Mouse (Mus musculus) hindbrain, embryonic 14.5 days (tissue): ENCODE results near the gene Fgl2. TPM values are rescaled to one million over a fixed set of nuclear protein-coding genes. Genes with fewer than 3 reads are reported as not detected.
"Not testable (repeated sequence)": the region's sequence is repeated elsewhere in the genome, so short reads cannot be mapped to it uniquely, and the experiment has no call there.

Source experiments
- ATAC-seq: fragments of 200-750 bp; cut with Nextera tagmentation; 2 replicates; pipeline ENCODE4 v1.8.0; 2017; ENCODE audit warnings: moderate number of reproducible peaks, mild to moderate bottlenecking, moderate TSS enrichment, moderate library complexity; ENCODE audit not compliant: low FRiP score
- DNase-seq: peaks from one replicate; pipeline ENCODE4 v3.0.0-alpha.2; 2015; ENCODE audit warnings: low spot score
- H3K27ac ChIP-seq: fragments of 300-500 bp; sonication (generic); 2 replicates; pipeline ENCODE4 v1.5.1; 2014; ENCODE audit warnings: mild to moderate bottlenecking, moderate library complexity
- H3K27me3 ChIP-seq: fragments of 300-500 bp; sonication (generic); 2 replicates; pipeline ENCODE4 v1.6.1; 2014; ENCODE audit warnings: mild to moderate bottlenecking, low read length, mixed read lengths; ENCODE audit not compliant: control insufficient read depth, insufficient read depth
- H3K36me3 ChIP-seq: fragments of 300-500 bp; sonication (generic); replicated peaks from 2 replicates; pipeline ENCODE4 v1.6.1; 2014; ENCODE audit not compliant: control insufficient read depth, insufficient read depth
- H3K4me1 ChIP-seq: fragments of 300-500 bp; sonication (generic); replicated peaks from 2 replicates; pipeline ENCODE4 v1.6.1; 2014; ENCODE audit warnings: antibody characterized with exemption, low read length, mixed read lengths; ENCODE audit not compliant: control insufficient read depth, insufficient read depth
- H3K4me2 ChIP-seq: fragments of 300-500 bp; sonication (generic); replicated peaks from 2 replicates; pipeline ENCODE4 v1.6.1; 2014; ENCODE audit warnings: mild to moderate bottlenecking, moderate library complexity
- H3K4me3 ChIP-seq: fragments of 300-500 bp; sonication (generic); replicated peaks from 2 replicates; pipeline ENCODE4 v1.5.1; 2014; ENCODE audit warnings: mild to moderate bottlenecking, low read length
- H3K9ac ChIP-seq: fragments of 300-500 bp; sonication (generic); 2 replicates; pipeline ENCODE4 v1.6.1; 2014
- H3K9me3 ChIP-seq: fragments of 300-500 bp; sonication (generic); 2 replicates; pipeline ENCODE4 v1.6.1; 2016; ENCODE audit warnings: low read length; ENCODE audit not compliant: control insufficient read depth
- WGBS: fragments of 180-500 bp; shearing (Covaris S2); extraction: QIAGEN DNeasy Blood & Tissue Kit; methylation state at CpG from one replicate; pipeline ENCODE4 v1.1.7; 2014; 5-methylcytosine and 5-hydroxymethylcytosine counted together
- polyA plus RNA-seq: library from polyadenylated mRNA; unstranded; fragments of >200 nt; fragmentation: Nextera tagmentation; extraction: Ambion mirVana; gene quantifications from 2 replicates; pipeline ENCODE4 v1.2.1, GENCODE M21; 2014

Fgl2 gene
- 5.7 and 6.2 TPM in 2 replicates for polyA plus RNA-seq

DNA sequence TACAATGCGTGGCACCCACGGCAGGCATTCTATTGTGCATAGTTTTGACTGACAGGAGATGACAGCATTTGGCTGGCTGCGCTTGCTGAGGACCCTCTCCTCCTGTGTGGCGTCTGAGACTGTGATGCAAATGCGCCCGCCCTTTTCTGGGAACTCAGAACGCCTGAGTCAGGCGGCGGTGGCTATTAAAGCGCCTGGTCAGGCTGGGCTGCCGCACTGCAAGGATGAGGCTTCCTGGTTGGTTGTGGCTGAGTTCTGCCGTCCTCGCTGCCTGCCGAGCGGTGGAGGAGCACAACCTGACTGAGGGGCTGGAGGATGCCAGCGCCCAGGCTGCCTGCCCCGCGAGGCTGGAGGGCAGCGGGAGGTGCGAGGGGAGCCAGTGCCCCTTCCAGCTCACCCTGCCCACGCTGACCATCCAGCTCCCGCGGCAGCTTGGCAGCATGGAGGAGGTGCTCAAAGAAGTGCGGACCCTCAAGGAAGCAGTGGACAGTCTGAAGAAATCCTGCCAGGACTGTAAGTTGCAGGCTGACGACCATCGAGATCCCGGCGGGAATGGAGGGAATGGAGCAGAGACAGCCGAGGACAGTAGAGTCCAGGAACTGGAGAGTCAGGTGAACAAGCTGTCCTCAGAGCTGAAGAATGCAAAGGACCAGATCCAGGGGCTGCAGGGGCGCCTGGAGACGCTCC, at the start of gene Fgl2:
TSS of gene Fgl2 (plus strand) at position 150 of the 687 bp plus-strand sequence.
- Histone ChIP-seq H3K9ac (peak within 1 kb of the TSS; percentile 80), H3K27ac (peak within 1 kb of the TSS; percentile 6; the same call in 1 of the 2 replicates), H3K9me3 (no peaks in the 10 kb centered on the region), H3K4me1 (no peaks in the 10 kb centered on the region), H3K36me3 (no peaks in the 10 kb centered on the region), H3K4me2 (peak within 1 kb of the TSS; percentile 95), H3K4me3 (peak within 1 kb of the TSS; percentile 51), H3K27me3 (no peaks in the 10 kb centered on the region)
- DNase-seq: peak; percentile 73
- ATAC-seq: peak; percentile 93
- WGBS: 4% methylated on average over 31 of the region's 31 CpGs

DNA sequence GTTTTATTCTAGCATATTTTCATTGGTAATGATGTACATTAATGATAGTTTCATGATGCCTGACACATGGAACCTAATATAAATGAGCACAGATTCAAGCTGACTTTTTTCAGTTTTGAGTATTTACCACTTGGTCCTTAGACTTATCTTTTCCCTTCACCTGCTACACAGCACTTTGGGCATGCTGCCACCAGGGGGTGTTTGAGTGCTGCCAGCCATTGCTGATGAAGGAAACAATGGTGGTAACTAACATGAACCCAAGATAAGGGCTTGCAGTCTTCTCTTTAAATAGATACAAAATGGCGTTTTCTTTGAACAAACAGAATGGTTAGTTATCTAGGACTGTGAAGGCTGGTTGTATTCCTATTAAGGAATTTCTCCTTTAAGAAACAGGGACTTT, 45.9 kb upstream of the Fgl2 start:
- no peaks in the 10 kb centered on the region for H3K27me3 ChIP-seq
- H3K9ac ChIP-seq: no peak overlapping the region
- no peaks in the 10 kb centered on the region for H3K9me3 ChIP-seq
- H3K27ac ChIP-seq: no peak overlapping the region
- ATAC-seq (no peak), DNase-seq (peak; percentile 65)
- no peak overlapping the region for H3K4me3 ChIP-seq
- no peak overlapping the region for H3K4me2 ChIP-seq
- H3K36me3 ChIP-seq: no peaks in the 10 kb centered on the region
- 24% methylated on average over 1 of the region's 1 CpGs for WGBS
- H3K4me1 ChIP-seq: no peaks in the 10 kb centered on the region

DNA sequence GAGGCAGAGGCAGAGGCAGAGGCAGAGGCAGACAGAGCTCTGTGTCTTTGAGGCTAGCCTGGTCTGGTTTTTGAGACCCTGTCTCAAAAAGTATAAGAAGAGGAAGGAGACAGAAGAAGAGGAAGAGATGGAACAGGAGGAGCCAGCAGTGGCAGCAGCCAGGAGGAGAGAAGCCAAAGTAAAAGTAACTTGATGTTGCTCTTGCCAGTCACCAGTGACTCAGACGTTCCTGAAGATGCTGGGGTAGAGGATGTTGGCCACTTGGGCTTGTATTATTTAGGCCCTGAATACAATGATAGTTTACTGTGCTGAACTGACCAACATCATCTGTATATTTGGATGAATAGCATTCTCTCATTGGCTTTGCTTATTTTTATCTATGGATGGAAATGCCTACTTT, 43.9 kb upstream of the Fgl2 start:
- WGBS: 86% methylated on average over 1 of the region's 1 CpGs
- H3K27ac ChIP-seq: no peak overlapping the region

DNA sequence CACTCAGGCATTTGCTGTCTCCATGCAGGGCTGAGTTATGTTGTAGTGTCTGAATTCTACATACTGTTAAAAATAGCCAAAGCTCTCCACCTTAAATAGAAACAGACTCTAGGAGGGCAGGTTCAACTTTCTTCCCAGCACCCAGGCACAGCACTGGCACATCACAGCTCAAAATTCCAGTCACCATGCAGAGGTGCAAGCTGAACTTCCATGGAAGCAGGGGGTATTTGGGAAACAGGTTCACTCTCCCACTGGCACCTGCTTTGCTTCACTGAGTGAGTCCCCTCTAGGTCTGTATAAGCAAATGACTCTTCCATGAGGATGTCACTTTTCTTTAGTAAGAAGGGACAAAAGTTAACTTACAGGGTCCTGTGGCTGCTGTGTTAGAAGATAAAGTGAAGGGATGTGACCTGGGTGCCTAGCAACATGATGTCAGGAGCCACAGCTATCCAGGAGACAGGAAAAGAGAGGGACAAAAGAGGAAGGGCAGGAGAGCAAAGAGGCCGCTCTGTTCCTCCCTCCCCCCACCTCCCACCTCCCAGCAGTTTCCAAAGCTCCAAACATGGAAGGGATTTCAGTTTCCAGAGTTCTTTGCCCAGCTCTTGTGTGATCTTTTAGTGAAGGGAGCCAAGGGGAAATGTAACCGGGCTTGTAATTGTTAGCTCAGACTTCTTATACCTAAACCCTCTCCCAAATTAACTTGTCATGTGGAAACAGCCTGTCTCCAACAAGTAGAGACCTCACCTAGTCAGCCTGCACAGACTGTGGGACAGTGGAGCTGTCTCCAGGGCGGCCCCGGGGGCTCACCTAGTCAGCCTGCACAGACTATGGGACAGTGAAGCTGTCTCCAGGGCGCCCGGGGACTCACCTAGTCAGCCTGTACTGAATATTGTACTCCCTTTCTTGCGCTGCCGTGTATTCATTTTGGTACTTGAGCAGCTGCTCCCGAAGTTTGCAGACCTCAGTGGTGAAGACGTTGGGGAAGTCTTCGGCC, 42.5 kb upstream of the Fgl2 start:
- no peak for ATAC-seq
- H3K27me3 ChIP-seq: no peaks in the 10 kb centered on the region
- H3K9me3 ChIP-seq: no peaks in the 10 kb centered on the region
- no peak overlapping the region for H3K9ac ChIP-seq
- H3K4me3 ChIP-seq: no peak overlapping the region
- H3K4me2 ChIP-seq: no peak overlapping the region
- no peak for DNase-seq
- H3K4me1 ChIP-seq: no peaks in the 10 kb centered on the region
- H3K36me3 ChIP-seq: no peaks in the 10 kb centered on the region
- no peak overlapping the region for H3K27ac ChIP-seq
- 41% methylated on average over 11 of the region's 11 CpGs for WGBS

More for the DNA sequence above, 43.9 kb upstream of the Fgl2 start:
- Histone ChIP-seq H3K4me2 (no peak overlapping the region), H3K27me3 (no peaks in the 10 kb centered on the region), H3K36me3 (no peaks in the 10 kb centered on the region), H3K4me3 (no peak overlapping the region), H3K9ac (no peak overlapping the region), H3K9me3 (no peaks in the 10 kb centered on the region), H3K4me1 (no peaks in the 10 kb centered on the region)
- ATAC-seq (no peak), DNase-seq (no peak)

DNA sequence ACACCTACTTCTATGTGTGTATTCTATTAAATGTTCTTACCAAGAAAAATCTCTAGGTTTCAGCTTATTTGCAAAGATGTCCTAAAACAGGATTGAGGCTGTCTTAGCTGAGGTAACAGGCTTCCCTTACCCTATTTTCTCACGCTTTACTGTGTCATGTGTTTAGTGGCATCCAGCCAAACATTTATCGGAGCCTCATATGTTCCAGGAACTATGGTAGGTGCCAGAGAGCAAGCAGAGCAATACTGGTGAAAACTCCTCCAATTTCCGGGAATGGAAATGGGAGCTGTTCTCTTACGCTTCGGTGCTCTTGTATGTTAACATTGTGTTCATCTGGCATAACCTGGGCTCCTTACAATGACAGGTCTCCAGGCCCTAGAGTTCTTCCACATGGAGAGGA, 40.8 kb upstream of the Fgl2 start:
- Histone ChIP-seq H3K27me3 (no peaks in the 10 kb centered on the region), H3K4me2 (no peak overlapping the region), H3K4me1 (no peaks in the 10 kb centered on the region), H3K27ac (no peak overlapping the region), H3K36me3 (no peaks in the 10 kb centered on the region), H3K9ac (no peak overlapping the region), H3K9me3 (no peaks in the 10 kb centered on the region), H3K4me3 (no peak overlapping the region)
- no peak for DNase-seq
- ATAC-seq: no peak
- 72% methylated on average over 5 of the region's 5 CpGs for WGBS

DNA sequence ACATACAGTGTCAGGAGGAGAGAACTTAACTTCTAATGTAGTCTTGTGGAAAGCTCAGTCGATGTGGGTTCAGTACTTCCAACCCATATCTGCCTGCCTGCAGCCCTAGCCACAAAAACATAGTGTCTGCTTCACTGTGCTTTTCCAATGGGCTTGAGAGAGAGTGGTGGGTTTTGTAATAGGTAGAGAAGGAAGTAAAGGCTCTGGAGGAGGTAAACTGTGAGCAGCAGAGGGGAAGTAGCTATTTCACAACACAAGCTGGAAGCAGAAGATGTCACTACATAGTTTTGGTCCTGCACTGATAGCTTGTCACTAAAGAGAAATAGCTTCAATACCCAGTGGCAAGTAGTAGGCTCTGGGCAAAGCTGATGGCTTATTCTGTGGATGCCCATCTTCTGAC, 40.3 kb upstream of the Fgl2 start:
- no peak overlapping the region for H3K27ac ChIP-seq
- H3K9me3 ChIP-seq: no peaks in the 10 kb centered on the region
- no peaks in the 10 kb centered on the region for H3K4me1 ChIP-seq
- ATAC-seq (no peak), DNase-seq (no peak)
- no peak overlapping the region for H3K4me2 ChIP-seq
- H3K27me3 ChIP-seq: no peaks in the 10 kb centered on the region
- no peaks in the 10 kb centered on the region for H3K36me3 ChIP-seq
- no peak overlapping the region for H3K4me3 ChIP-seq
- 91% methylated on average over 1 of the region's 1 CpGs for WGBS
- no peak overlapping the region for H3K9ac ChIP-seq

DNA sequence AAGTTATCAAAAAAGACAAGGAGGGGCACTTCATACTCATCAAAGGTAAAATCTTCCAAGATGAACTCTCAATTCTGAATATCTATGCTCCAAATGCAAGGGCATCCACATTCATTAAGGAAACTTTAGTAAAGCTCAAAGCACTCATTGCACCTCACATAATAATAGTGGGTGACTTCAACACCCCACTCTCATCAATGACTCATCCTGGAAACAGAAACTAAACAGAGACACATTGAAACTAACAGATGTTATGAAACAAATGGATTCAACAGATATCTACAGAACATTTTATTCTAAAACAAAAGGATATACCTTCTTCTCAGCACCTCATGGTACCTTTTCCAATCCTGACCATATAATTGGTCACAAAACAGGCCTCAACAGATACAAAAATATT, 30.2 kb upstream of the Fgl2 start:
- H3K27me3 ChIP-seq, H3K4me3 ChIP-seq, H3K4me1 ChIP-seq, H3K9ac ChIP-seq, H3K4me2 ChIP-seq, DNase-seq, H3K9me3 ChIP-seq, H3K36me3 ChIP-seq, H3K27ac ChIP-seq, ATAC-seq: not testable (repeated sequence)

GRCm38 (mm10) chr5:21348366-21348765, 24.1 kb upstream of the Fgl2 start:
- no peaks in the 10 kb centered on the region for H3K9me3 ChIP-seq
- ATAC-seq (no peak), DNase-seq (no peak)
- H3K9ac ChIP-seq: no peak overlapping the region
- H3K4me1 ChIP-seq: no peaks in the 10 kb centered on the region
- 91% methylated on average over 7 of the region's 7 CpGs for WGBS
- H3K36me3 ChIP-seq: no peaks in the 10 kb centered on the region
- no peak overlapping the region for H3K4me3 ChIP-seq
- H3K27me3 ChIP-seq: no peaks in the 10 kb centered on the region
- no peak overlapping the region for H3K27ac ChIP-seq
- no peak overlapping the region for H3K4me2 ChIP-seq

DNA sequence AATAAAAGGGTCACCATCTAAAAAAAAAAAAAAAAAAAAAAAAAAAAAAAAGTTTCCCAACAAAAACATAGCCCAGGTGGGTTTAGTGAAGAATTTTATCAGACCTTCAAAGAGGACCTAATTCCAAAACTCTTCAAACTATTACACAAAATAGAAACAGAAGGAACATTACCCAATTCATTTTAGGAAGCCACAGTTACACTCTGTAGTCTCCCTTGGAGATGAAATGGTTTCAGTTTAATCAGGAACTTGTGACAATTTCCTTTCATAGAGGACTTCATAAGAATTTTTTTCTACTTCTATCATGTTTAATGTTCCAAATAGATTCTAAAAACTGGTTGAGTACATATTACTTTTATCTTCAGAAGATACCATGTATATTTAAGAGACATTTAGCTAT, 20.8 kb upstream of the Fgl2 start:
- no peak overlapping the region for H3K9ac ChIP-seq
- H3K4me2 ChIP-seq: no peak overlapping the region
- no peak overlapping the region for H3K27ac ChIP-seq
- H3K36me3 ChIP-seq: no peaks in the 10 kb centered on the region
- H3K27me3 ChIP-seq: no peaks in the 10 kb centered on the region
- H3K4me3 ChIP-seq: no peak overlapping the region
- ATAC-seq (no peak), DNase-seq (no peak)
- H3K4me1 ChIP-seq: no peaks in the 10 kb centered on the region
- H3K9me3 ChIP-seq: no peaks in the 10 kb centered on the region
